Mouse (Mus musculus): Measurements from ENCODE around the gene Cpd. TPM values are rescaled to one million over a fixed set of nuclear protein-coding genes. Genes with fewer than 3 reads are reported as not detected.
"Not testable (repeated sequence)": the region's sequence is repeated elsewhere in the genome, so short reads cannot be mapped to it uniquely, and the experiment has no call there.

Gene Cpd
- polyA plus RNA-seq, 1 experiment from 2014 or later = 4.7 TPM

DNA sequence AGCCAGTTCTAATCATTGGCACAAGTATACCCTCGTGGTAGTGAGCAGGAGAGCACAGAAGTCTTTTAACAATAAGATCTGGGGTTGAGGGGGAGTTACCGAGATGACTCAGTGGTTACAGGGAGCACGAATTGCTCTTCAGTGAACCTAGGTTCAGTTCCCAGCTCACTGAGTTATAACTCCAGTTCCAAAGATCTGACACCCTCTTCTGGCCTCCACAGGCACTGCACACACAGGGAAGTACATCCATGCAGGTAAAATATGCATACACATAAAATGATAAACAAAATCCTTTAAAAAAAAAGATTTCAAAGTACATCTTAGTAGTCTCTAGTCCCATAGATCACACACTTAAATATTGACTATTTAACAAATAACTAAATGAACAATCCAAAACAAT lies 29.2 kb downstream of the Cpd start:
- 65% methylated on average over 3 of the region's 3 CpGs for WGBS (ENCODE audit: insufficient replicate concordance)
- H3K9ac ChIP-seq = no peak overlapping the region
- ATAC-seq (ENCODE audit: insufficient read depth) = no peak
- no peak overlapping the region for H3K4me2 ChIP-seq
- peaks cover 18% of the 10 kb centered on the region for H3K4me1 ChIP-seq (replicated peaks)
- no peaks in the 10 kb centered on the region for H3K9me3 ChIP-seq (replicated peaks)
- H3K36me3 ChIP-seq (replicated peaks) = peaks cover 8% of the 10 kb centered on the region
- no peak overlapping the region for H3K27ac ChIP-seq (replicated peaks)
- no peaks in the 10 kb centered on the region for H3K27me3 ChIP-seq
- H3K4me3 ChIP-seq (replicated peaks) = no peak overlapping the region

DNA sequence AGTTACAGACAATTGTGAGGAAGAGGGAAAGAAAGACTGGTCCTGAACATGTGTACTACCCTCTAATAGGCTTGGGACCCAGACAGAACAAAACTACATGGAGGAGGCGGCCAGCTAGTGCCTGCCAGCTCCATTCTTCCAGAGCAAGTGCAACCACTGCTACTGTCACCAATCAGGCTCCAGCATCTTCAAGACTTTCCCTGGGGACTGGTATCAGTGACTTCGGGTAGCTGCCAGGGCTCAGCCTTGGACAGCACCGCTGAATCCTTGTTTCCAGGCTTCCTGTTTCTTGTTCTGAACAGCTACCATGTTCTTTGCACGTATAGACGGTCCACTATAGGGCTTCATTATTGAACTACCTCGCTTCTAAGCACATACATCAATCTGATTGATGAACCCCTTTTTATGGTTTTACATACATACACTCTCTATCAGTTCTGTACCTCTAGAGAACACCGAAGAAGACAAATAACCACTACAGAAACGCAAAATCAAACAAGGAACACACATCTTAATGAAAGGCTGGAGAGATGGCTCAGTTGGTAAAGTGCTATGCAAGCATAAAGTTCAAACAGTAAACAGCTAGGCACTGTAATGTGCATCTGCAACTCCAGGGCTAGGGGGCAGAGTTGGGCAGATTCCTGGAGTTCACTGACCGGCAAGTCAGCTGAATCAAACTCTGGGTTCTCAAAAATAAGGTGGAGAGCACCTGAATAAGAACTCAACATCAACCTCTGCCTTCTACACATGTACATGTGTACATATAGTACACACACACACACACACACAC lies 35.9 kb downstream of the Cpd start:
- Histone ChIP-seq H3K27me3 (no peaks in the 10 kb centered on the region), H3K9me3 (replicated peaks) (no peaks in the 10 kb centered on the region), H3K27ac (replicated peaks) (no peak overlapping the region), H3K9ac (no peak overlapping the region), H3K4me3 (replicated peaks) (no peak overlapping the region), H3K36me3 (replicated peaks) (peaks cover 55% of the 10 kb centered on the region), H3K4me1 (replicated peaks) (no peaks in the 10 kb centered on the region), H3K4me2 (no peak overlapping the region)
- 74% methylated on average over 9 of the region's 9 CpGs for whole genome bisulfite sequencing (ENCODE audit: insufficient replicate concordance)
- no peak for ATAC-seq (ENCODE audit: insufficient read depth)

- Histone ChIP-seq H3K9ac (no peak overlapping the region), H3K36me3 (replicated peaks) (peaks cover 68% of the 10 kb centered on the region), H3K4me1 (replicated peaks) (no peaks in the 10 kb centered on the region), H3K27me3 (no peaks in the 10 kb centered on the region), H3K9me3 (replicated peaks) (no peaks in the 10 kb centered on the region), H3K4me3 (replicated peaks) (no peak overlapping the region), H3K4me2 (no peak overlapping the region), H3K27ac (replicated peaks) (no peak overlapping the region)
- 57% methylated on average over 3 of the region's 3 CpGs for WGBS (ENCODE audit: insufficient replicate concordance)
- ATAC-seq (ENCODE audit: insufficient read depth) = no peak
Observed at GRCm38 (mm10) chr11:76809450-76809849, 37.4 kb downstream of the Cpd start.

- H3K4me1 ChIP-seq (replicated peaks) = no peaks in the 10 kb centered on the region
- no peak overlapping the region for H3K4me2 ChIP-seq
- no peak for ATAC-seq (ENCODE audit: insufficient read depth)
- peaks cover 71% of the 10 kb centered on the region for H3K36me3 ChIP-seq (replicated peaks)
- H3K27ac ChIP-seq (replicated peaks) = no peak overlapping the region
- no peak overlapping the region for H3K4me3 ChIP-seq (replicated peaks)
- 82% methylated on average over 7 of the region's 7 CpGs for WGBS (ENCODE audit: insufficient replicate concordance)
- no peak overlapping the region for H3K9ac ChIP-seq
- no peaks in the 10 kb centered on the region for H3K27me3 ChIP-seq
- H3K9me3 ChIP-seq (replicated peaks) = no peaks in the 10 kb centered on the region
Observed at GRCm38 (mm10) chr11:76808550-76808949, 38.3 kb downstream of the Cpd start.

DNA sequence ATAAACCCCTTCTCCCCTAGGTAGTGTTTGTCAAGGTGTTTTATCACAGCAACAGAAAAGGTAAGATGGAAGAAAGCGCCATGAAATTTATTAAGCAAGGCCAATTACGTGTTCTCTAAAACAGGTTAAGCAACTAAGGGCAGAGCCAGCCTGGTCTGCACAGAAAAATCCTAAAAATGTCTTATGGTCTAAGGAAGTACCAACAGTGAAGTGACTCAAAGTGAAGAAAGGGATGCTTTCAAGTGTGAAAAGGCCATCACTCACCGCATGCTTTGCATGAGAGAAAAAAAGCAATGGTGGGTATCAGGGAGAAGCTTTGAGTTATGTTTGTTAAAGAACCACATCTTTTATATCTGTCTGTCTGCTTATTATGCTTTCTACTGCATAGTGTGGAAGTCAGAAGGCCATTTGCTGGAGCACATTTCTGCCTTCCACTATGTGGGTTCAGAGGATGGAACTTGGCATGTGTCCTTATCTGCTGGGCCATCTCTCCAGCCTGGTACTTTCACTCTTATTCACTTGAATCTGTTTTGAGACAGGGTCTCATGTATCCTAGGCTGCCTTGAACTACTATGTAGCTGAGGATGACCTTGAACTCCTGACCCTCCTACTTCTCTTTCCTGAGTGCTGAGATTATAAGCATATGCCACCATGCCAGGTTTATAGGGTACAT lies 39.7 kb downstream of the Cpd start:
- Histone ChIP-seq H3K9ac (no peak overlapping the region), H3K4me3 (replicated peaks) (no peak overlapping the region), H3K36me3 (replicated peaks) (peaks cover 73% of the 10 kb centered on the region), H3K27ac (replicated peaks) (no peak overlapping the region), H3K4me2 (no peak overlapping the region), H3K4me1 (replicated peaks) (no peaks in the 10 kb centered on the region), H3K27me3 (no peaks in the 10 kb centered on the region), H3K9me3 (replicated peaks) (no peaks in the 10 kb centered on the region)
- 82% methylated on average over 3 of the region's 3 CpGs for WGBS (ENCODE audit: insufficient replicate concordance)
- no peak for ATAC-seq (ENCODE audit: insufficient read depth)

GRCm38 (mm10) chr11:76806026-76806425 lies 40.8 kb downstream of the Cpd start:
- no peak overlapping the region for H3K9ac ChIP-seq
- H3K27ac ChIP-seq (replicated peaks) = no peak overlapping the region
- no peak overlapping the region for H3K4me3 ChIP-seq (replicated peaks)
- no peaks in the 10 kb centered on the region for H3K27me3 ChIP-seq
- peaks cover 78% of the 10 kb centered on the region for H3K36me3 ChIP-seq (replicated peaks)
- ATAC-seq (ENCODE audit: insufficient read depth) = no peak
- WGBS (ENCODE audit: insufficient replicate concordance) = 70% methylated on average over 4 of the region's 4 CpGs
- no peaks in the 10 kb centered on the region for H3K4me1 ChIP-seq (replicated peaks)
- H3K9me3 ChIP-seq (replicated peaks) = no peaks in the 10 kb centered on the region
- H3K4me2 ChIP-seq = no peak overlapping the region

GRCm38 (mm10) chr11:76805072-76805471 lies 41.7 kb downstream of the Cpd start:
- H3K36me3 ChIP-seq (replicated peaks) = peaks cover 74% of the 10 kb centered on the region
- not testable (repeated sequence) for ATAC-seq (ENCODE audit: insufficient read depth); H3K9ac ChIP-seq; H3K4me3 ChIP-seq (replicated peaks); H3K27me3 ChIP-seq; H3K4me2 ChIP-seq; H3K4me1 ChIP-seq (replicated peaks); H3K27ac ChIP-seq (replicated peaks); H3K9me3 ChIP-seq (replicated peaks)
- 76% methylated on average over 4 of the region's 4 CpGs for WGBS (ENCODE audit: insufficient replicate concordance)

- H3K27me3 ChIP-seq = no peaks in the 10 kb centered on the region
- ATAC-seq (ENCODE audit: insufficient read depth) = no peak
- H3K4me3 ChIP-seq (replicated peaks) = no peak overlapping the region
- H3K4me1 ChIP-seq (replicated peaks) = no peaks in the 10 kb centered on the region
- peaks cover 72% of the 10 kb centered on the region for H3K36me3 ChIP-seq (replicated peaks)
- no peak overlapping the region for H3K4me2 ChIP-seq
- no peak overlapping the region for H3K27ac ChIP-seq (replicated peaks)
- H3K9ac ChIP-seq = no peak overlapping the region
- WGBS (ENCODE audit: insufficient replicate concordance) = 73% methylated on average over 3 of the region's 3 CpGs
- H3K9me3 ChIP-seq (replicated peaks) = no peaks in the 10 kb centered on the region
Observed at GRCm38 (mm10) chr11:76803266-76803665, 43.6 kb downstream of the Cpd start.

GRCm38 (mm10) chr11:76797236-76797635 lies 49.6 kb downstream of the Cpd start:
- Histone ChIP-seq H3K4me2 (no peak overlapping the region), H3K27me3 (no peaks in the 10 kb centered on the region), H3K36me3 (replicated peaks) (peaks cover 70% of the 10 kb centered on the region), H3K4me3 (replicated peaks) (no peak overlapping the region), H3K27ac (replicated peaks) (no peak overlapping the region), H3K9me3 (replicated peaks) (no peaks in the 10 kb centered on the region), H3K4me1 (replicated peaks) (no peaks in the 10 kb centered on the region), H3K9ac (no peak overlapping the region)
- 78% methylated on average over 6 of the region's 6 CpGs for WGBS (ENCODE audit: insufficient replicate concordance)
- no peak for ATAC-seq (ENCODE audit: insufficient read depth)

- no peak overlapping the region for H3K4me3 ChIP-seq (replicated peaks)
- no peaks in the 10 kb centered on the region for H3K4me1 ChIP-seq (replicated peaks)
- no peak overlapping the region for H3K27ac ChIP-seq (replicated peaks)
- no peaks in the 10 kb centered on the region for H3K27me3 ChIP-seq
- ATAC-seq (ENCODE audit: insufficient read depth) = no peak
- peaks cover 76% of the 10 kb centered on the region for H3K36me3 ChIP-seq (replicated peaks)
- no peak overlapping the region for H3K9ac ChIP-seq
- H3K4me2 ChIP-seq = no peak overlapping the region
- 80% methylated on average over 5 of the region's 5 CpGs for WGBS (ENCODE audit: insufficient replicate concordance)
- no peaks in the 10 kb centered on the region for H3K9me3 ChIP-seq (replicated peaks)
Observed at GRCm38 (mm10) chr11:76795326-76795725, 51.5 kb downstream of the Cpd start.

DNA sequence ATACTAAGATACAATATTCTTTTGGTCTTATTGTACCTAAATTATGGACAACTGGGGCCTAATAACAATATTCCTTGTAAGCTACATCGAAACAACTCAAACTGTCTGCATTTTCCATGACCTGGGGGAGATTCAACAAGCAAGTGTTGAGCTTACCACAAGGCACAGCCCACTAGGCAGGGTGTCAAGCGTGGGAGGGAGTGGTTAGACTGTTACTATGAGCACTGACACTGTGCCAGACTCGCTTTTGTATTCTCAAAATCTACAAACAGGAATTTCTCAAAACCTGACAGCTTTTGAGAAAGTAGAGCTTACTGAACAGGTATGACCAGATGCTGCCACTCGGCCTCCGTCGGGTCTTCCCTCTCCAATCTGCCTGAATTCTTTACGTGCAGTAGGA lies 55.5 kb downstream of the Cpd start:
- peaks cover 54% of the 10 kb centered on the region for H3K36me3 ChIP-seq (replicated peaks)
- WGBS (ENCODE audit: insufficient replicate concordance) = 82% methylated on average over 7 of the region's 7 CpGs
- no peaks in the 10 kb centered on the region for H3K9me3 ChIP-seq (replicated peaks)
- H3K27me3 ChIP-seq = no peaks in the 10 kb centered on the region
- H3K27ac ChIP-seq (replicated peaks) = no peak overlapping the region
- H3K9ac ChIP-seq = no peak overlapping the region
- H3K4me1 ChIP-seq (replicated peaks) = no peaks in the 10 kb centered on the region
- no peak for ATAC-seq (ENCODE audit: insufficient read depth)
- no peak overlapping the region for H3K4me3 ChIP-seq (replicated peaks)
- no peak overlapping the region for H3K4me2 ChIP-seq

Measured in liver, embryonic 15.5 days (tissue).